27 mouse cellular contexts compared by ENCODE assay signal in the genomic region with DNA sequence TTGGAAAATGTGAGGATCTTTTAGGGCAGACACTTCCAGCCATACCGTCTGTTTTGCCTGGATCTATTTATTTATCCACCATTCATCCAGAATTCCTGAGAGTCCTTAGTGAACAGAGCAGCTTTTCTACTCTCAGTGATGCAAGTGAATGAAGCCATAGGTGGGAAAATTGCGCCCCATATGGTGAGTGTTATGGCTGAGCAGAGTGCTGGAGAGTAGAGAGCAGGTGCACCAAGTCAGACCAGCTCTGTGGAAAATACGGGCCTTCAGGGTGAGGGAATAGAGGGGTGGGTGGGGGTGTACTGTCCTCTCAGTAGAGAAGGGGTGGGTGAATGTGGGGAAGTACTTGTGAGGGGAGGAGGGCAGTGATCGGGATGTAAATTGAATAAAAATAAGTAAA.
"Had no signal": no experiment of that assay in that cellular context is flagged by ENCODE, and none has a peak within 500 bp of the region (broad histone marks: within the 10 kb centered on the region; RNA-seq: fewer than 3 reads in every experiment).

No protein-coding gene starts in this region.

- H3K27me3 ChIP-seq: heart, embryonic 13.5 days; heart, embryonic 15.5 days; hindbrain, embryonic 12.5 days; kidney, embryonic 15.5 days; limb, embryonic 13.5 days; limb, embryonic 15.5 days; liver, embryonic 12.5 days had no signal

- ATAC-seq: hindbrain, postnatal 0 days; intestine, embryonic 16.5 days; liver, embryonic 12.5 days had no signal

- H3K36me3 ChIP-seq: heart, embryonic 13.5 days; heart, embryonic 15.5 days; hindbrain, embryonic 12.5 days; kidney, embryonic 15.5 days; limb, embryonic 13.5 days; limb, embryonic 15.5 days; liver, embryonic 12.5 days had no signal

- H3K4me1 ChIP-seq: heart, embryonic 13.5 days; heart, embryonic 15.5 days; hindbrain, embryonic 12.5 days; kidney, embryonic 15.5 days; limb, embryonic 13.5 days; limb, embryonic 15.5 days; liver, embryonic 12.5 days had no signal

- H3K4me3 ChIP-seq: heart, adult 2 months; heart, embryonic 13.5 days; heart, embryonic 15.5 days; hindbrain, embryonic 12.5 days; kidney, embryonic 15.5 days; limb, embryonic 13.5 days; limb, embryonic 15.5 days; liver, embryonic 12.5 days had no signal

- H3K9ac ChIP-seq: heart, embryonic 13.5 days; heart, embryonic 15.5 days; hindbrain, embryonic 12.5 days; hindbrain, embryonic 14.5 days; kidney, embryonic 15.5 days; limb, embryonic 13.5 days; limb, embryonic 15.5 days; liver, embryonic 12.5 days; liver, embryonic 14.5 days had no signal

- H3K27ac ChIP-seq: heart, adult 2 months; heart, embryonic 13.5 days; heart, embryonic 15.5 days; hindbrain, embryonic 12.5 days; hindbrain, embryonic 14.5 days; hindbrain, postnatal 0 days; kidney, embryonic 15.5 days; kidney, postnatal 0 days; limb, embryonic 13.5 days; limb, embryonic 15.5 days; liver, embryonic 12.5 days; liver, embryonic 14.5 days had no signal

- H3K9me3 ChIP-seq: heart, embryonic 13.5 days; heart, embryonic 15.5 days; hindbrain, embryonic 12.5 days; kidney, embryonic 15.5 days; limb, embryonic 13.5 days; limb, embryonic 15.5 days; liver, embryonic 12.5 days had no signal

- DNase-seq: gastrocnemius, postnatal 14 days; gastrocnemius, postnatal 36 days; heart, adult 11 months; heart, adult 2 months; heart, postnatal 14 days; heart, postnatal 36 days; kidney, adult 11 months; kidney, adult 2 months; kidney, adult 9 months; kidney, postnatal 14 days; kidney, postnatal 36 days; layer of hippocampus, adult 9-11 months; layer of hippocampus, postnatal 36 days; left cerebral cortex, postnatal 4 days had no signal

- H3K4me2 ChIP-seq: heart, embryonic 11.5 days; heart, embryonic 13.5 days; heart, embryonic 15.5 days; hindbrain, embryonic 12.5 days; hindbrain, embryonic 14.5 days; kidney, embryonic 15.5 days; limb, embryonic 13.5 days; limb, embryonic 15.5 days; liver, embryonic 12.5 days had no signal
